16 mouse cellular contexts compared by ENCODE assay signal in genomic region chr13:35794774-35795173, GRCm38 (mm10).
DNase-seq lines count a peak whose midpoint lies in the region; ATAC-seq and TF ChIP-seq lines count a peak whose summit lies in the region.
"Had no signal": no experiment of that assay in that cellular context is flagged by ENCODE, and none has a peak within 500 bp of the region (broad histone marks: within the 10 kb centered on the region; RNA-seq: fewer than 3 reads in every experiment).

No protein-coding gene starts in this region.

- H3K27me3 ChIP-seq in kidney, embryonic 15.5 days = no peaks in the 10 kb centered on the region
- no peaks in the 10 kb centered on the region for H3K27me3 ChIP-seq in kidney, adult 2 months (replicated peaks; ENCODE audit: control insufficient read depth, insufficient read depth, low read length)
- no peaks in the 10 kb centered on the region for H3K27me3 ChIP-seq in liver, embryonic 13.5 days
- H3K27me3 ChIP-seq: neural tube, embryonic 15.5 days had no signal

- DNase-seq in gastrocnemius, adult 8-10 months (ENCODE audit: low spot score in 2 of 2) = peak; percentile 50 to 53
- no peak for DNase-seq in gastrocnemius, postnatal 10 days
- no peak for DNase-seq in kidney, adult 2 months
- peak; percentile 32 for DNase-seq in liver, embryonic 13.5 days
- no peak for DNase-seq in layer of hippocampus, postnatal 10 days (ENCODE audit: low spot score in 2 of 2)
- DNase-seq in left cerebral cortex, adult 11 months (ENCODE audit: low spot score) = no peak
- DNase-seq: cerebellum, adult 9-11 months; kidney, adult 18-20 months; lung, postnatal 14 days; thymus, adult 18-20 months had no signal

- no peak overlapping the region for H3K4me3 ChIP-seq in kidney, embryonic 15.5 days (replicated peaks)
- no peak overlapping the region for H3K4me3 ChIP-seq in kidney, adult 2 months (ENCODE audit: insufficient read depth, low read depth, low read length)
- H3K4me3 ChIP-seq in liver, embryonic 13.5 days (replicated peaks) = 0 out of 2 replicates have a peak overlapping the region, but pooled peaks have one; percentile 3
- H3K4me3 ChIP-seq: left cerebral cortex, adult 2 months; midbrain, embryonic 10.5 days; neural tube, embryonic 15.5 days had no signal

- 0 out of 2 replicates have a peak overlapping the region, but pooled peaks have one; percentile 19 for H3K27ac ChIP-seq in kidney, embryonic 15.5 days
- H3K27ac ChIP-seq in kidney, adult 2 months (ENCODE audit: insufficient read depth, low read depth, low read length) = no peak overlapping the region
- H3K27ac ChIP-seq in liver, embryonic 13.5 days = peak overlapping the region; percentile 95
- H3K27ac ChIP-seq: left cerebral cortex, adult 2 months; midbrain, embryonic 10.5 days; neural tube, embryonic 15.5 days had no signal

- TF ChIP-seq POLR2A in kidney, adult 2 months (IDR thresholded peaks at IDR 0.05; ENCODE audit: low read depth, low read length) = no peak

- no peak for TF ChIP-seq CTCF in kidney, adult 2 months (conservative IDR thresholded peaks at IDR 0.05; ENCODE audit: insufficient read depth, insufficient read length, low read depth, low read length)

- H3K4me1 ChIP-seq in kidney, embryonic 15.5 days = peaks cover 21% of the 10 kb centered on the region
- H3K4me1 ChIP-seq in kidney, adult 2 months (ENCODE audit: control insufficient read depth, insufficient read depth, low read length) = no peaks in the 10 kb centered on the region
- H3K4me1 ChIP-seq in liver, embryonic 13.5 days (replicated peaks) = peaks cover 96% of the 10 kb centered on the region

- no peaks in the 10 kb centered on the region for H3K9me3 ChIP-seq in kidney, embryonic 15.5 days (replicated peaks)
- no peaks in the 10 kb centered on the region for H3K9me3 ChIP-seq in liver, embryonic 13.5 days (replicated peaks)
- H3K9me3 ChIP-seq: midbrain, embryonic 10.5 days; neural tube, embryonic 15.5 days had no signal

- no peaks in the 10 kb centered on the region for H3K36me3 ChIP-seq in kidney, embryonic 15.5 days
- H3K36me3 ChIP-seq in kidney, adult 2 months (ENCODE audit: control insufficient read depth, insufficient read depth, low read length) = no peaks in the 10 kb centered on the region
- no peaks in the 10 kb centered on the region for H3K36me3 ChIP-seq in liver, embryonic 13.5 days
- H3K36me3 ChIP-seq: midbrain, embryonic 10.5 days; neural tube, embryonic 15.5 days had no signal

- no peak overlapping the region for H3K9ac ChIP-seq in kidney, embryonic 15.5 days
- peak overlapping the region; percentile 67 for H3K9ac ChIP-seq in liver, embryonic 13.5 days
- H3K9ac ChIP-seq: neural tube, embryonic 15.5 days had no signal

- 65% methylated on average over 4 of the region's 4 CpGs for WGBS in kidney, embryonic 15.5 days
- WGBS in kidney, adult 2 months = 75% methylated on average over 4 of the region's 4 CpGs
- WGBS in liver, embryonic 13.5 days (ENCODE audit: insufficient replicate concordance) = 41% methylated on average over 4 of the region's 4 CpGs

- 0 out of 2 replicates have a peak, but pooled peaks have one; percentile 60 for ATAC-seq in kidney, embryonic 15.5 days (replicated peaks; ENCODE audit: low FRiP score)
- ATAC-seq in liver, embryonic 13.5 days (ENCODE audit: low read depth) = peak; percentile 70
- ATAC-seq in cerebellum, adult (ENCODE audit: insufficient number of reproducible peaks, low FRiP score, low TSS enrichment) = no peak
- ATAC-seq: hindbrain, embryonic 16.5 days had no signal

- no peak overlapping the region for H3K4me2 ChIP-seq in kidney, embryonic 15.5 days
- H3K4me2 ChIP-seq in liver, embryonic 13.5 days = peak overlapping the region; percentile 69
- H3K4me2 ChIP-seq: neural tube, embryonic 15.5 days had no signal

Comparison
In these comparisons a context has a peak if more than half of its experiments do, and no peak if none do; other contexts are left out.
1. DNase-seq: peak in gastrocnemius, adult 8-10 months (2 of 2) and liver, embryonic 13.5 days (single experiment); none in gastrocnemius, postnatal 10 days (single experiment), kidney, adult 2 months (single experiment), layer of hippocampus, postnatal 10 days (0 of 2) and left cerebral cortex, adult 11 months (single experiment).